Mouse (Mus musculus): ENCODE results near the gene Chid1. TPM values are rescaled to one million over a fixed set of nuclear protein-coding genes. Genes with fewer than 3 reads are reported as not detected.

Gene Chid1
- polyA plus RNA-seq, 1 experiment = 37.9 TPM

- TF ChIP-seq POLR2A (IDR thresholded peaks at IDR 0.05; ENCODE audit: borderline replicate concordance, insufficient read depth, low read length) (no peak), CTCF (IDR thresholded peaks at IDR 0.05; ENCODE audit: borderline replicate concordance, insufficient read depth, low read depth, low read length) (no peak)
- 67% methylated on average over 3 of the region's 3 CpGs for WGBS
- peaks cover 64% of the 10 kb centered on the region for H3K4me1 ChIP-seq (ENCODE audit: control insufficient read depth, insufficient read depth, low read length)
- H3K27me3 ChIP-seq (ENCODE audit: control insufficient read depth, insufficient read depth, low read length) = no peaks in the 10 kb centered on the region
- DNase-seq = no peak
- H3K27ac ChIP-seq (ENCODE audit: insufficient read depth, low read length) = no peak overlapping the region
- no peak overlapping the region for H3K4me3 ChIP-seq (replicated peaks; ENCODE audit: insufficient read depth, low read depth, low read length)
Measured at GRCm38 (mm10) chr7:141497600-141497999, 42.1 kb downstream of the Chid1 start.

GRCm38 (mm10) chr7:141495940-141496339, 43.7 kb downstream of the Chid1 start:
- 39% methylated on average over 4 of the region's 4 CpGs for WGBS
- TF ChIP-seq POLR2A (IDR thresholded peaks at IDR 0.05; ENCODE audit: borderline replicate concordance, insufficient read depth, low read length) (no peak), CTCF (IDR thresholded peaks at IDR 0.05; ENCODE audit: borderline replicate concordance, insufficient read depth, low read depth, low read length) (no peak)
- DNase-seq = no peak
- Histone ChIP-seq H3K27me3 (ENCODE audit: control insufficient read depth, insufficient read depth, low read length) (no peaks in the 10 kb centered on the region), H3K4me1 (ENCODE audit: control insufficient read depth, insufficient read depth, low read length) (peaks cover 68% of the 10 kb centered on the region), H3K4me3 (replicated peaks; ENCODE audit: insufficient read depth, low read depth, low read length) (no peak overlapping the region), H3K27ac (ENCODE audit: insufficient read depth, low read length) (peak overlapping the region; percentile 33; the same call in 1 of the 2 replicates)

- peaks cover 73% of the 10 kb centered on the region for H3K4me1 ChIP-seq (ENCODE audit: control insufficient read depth, insufficient read depth, low read length)
- H3K4me3 ChIP-seq (replicated peaks; ENCODE audit: insufficient read depth, low read depth, low read length) = no peak overlapping the region
- no peaks in the 10 kb centered on the region for H3K27me3 ChIP-seq (ENCODE audit: control insufficient read depth, insufficient read depth, low read length)
- 27% methylated on average over 2 of the region's 2 CpGs for WGBS
- H3K27ac ChIP-seq (ENCODE audit: insufficient read depth, low read length) = peak overlapping the region; percentile 33
- DNase-seq = peak in 1 of 2 experiments; percentile 38
- TF ChIP-seq POLR2A (IDR thresholded peaks at IDR 0.05; ENCODE audit: borderline replicate concordance, insufficient read depth, low read length) (no peak), CTCF (IDR thresholded peaks at IDR 0.05; ENCODE audit: borderline replicate concordance, insufficient read depth, low read depth, low read length) (no peak)
Measured at GRCm38 (mm10) chr7:141495379-141495778, 44.3 kb downstream of the Chid1 start.

GRCm38 (mm10) chr7:141493729-141494128, 45.9 kb downstream of the Chid1 start:
- peak overlapping the region; percentile 12; the same call in 1 of the 2 replicates for H3K27ac ChIP-seq (ENCODE audit: insufficient read depth, low read length)
- 7% methylated on average over 1 of the region's 1 CpGs for WGBS
- DNase-seq = peak; percentile 48 to 62
- peaks cover 85% of the 10 kb centered on the region for H3K4me1 ChIP-seq (ENCODE audit: control insufficient read depth, insufficient read depth, low read length)
- no peak overlapping the region for H3K4me3 ChIP-seq (replicated peaks; ENCODE audit: insufficient read depth, low read depth, low read length)
- H3K27me3 ChIP-seq (ENCODE audit: control insufficient read depth, insufficient read depth, low read length) = no peaks in the 10 kb centered on the region
- TF ChIP-seq POLR2A (IDR thresholded peaks at IDR 0.05; ENCODE audit: borderline replicate concordance, insufficient read depth, low read length) = no peak
- no peak for TF ChIP-seq CTCF (IDR thresholded peaks at IDR 0.05; ENCODE audit: borderline replicate concordance, insufficient read depth, low read depth, low read length)

- WGBS = 9% methylated on average over 5 of the region's 5 CpGs
- no peak for TF ChIP-seq CTCF (IDR thresholded peaks at IDR 0.05; ENCODE audit: borderline replicate concordance, insufficient read depth, low read depth, low read length)
- TF ChIP-seq POLR2A (IDR thresholded peaks at IDR 0.05; ENCODE audit: borderline replicate concordance, insufficient read depth, low read length) = 0 out of 2 replicates have a peak, but pooled peaks have one; percentile 25
- Histone ChIP-seq H3K27me3 (ENCODE audit: control insufficient read depth, insufficient read depth, low read length) (no peaks in the 10 kb centered on the region), H3K4me3 (replicated peaks; ENCODE audit: insufficient read depth, low read depth, low read length) (no peak overlapping the region), H3K27ac (ENCODE audit: insufficient read depth, low read length) (peak overlapping the region; percentile 19), H3K4me1 (ENCODE audit: control insufficient read depth, insufficient read depth, low read length) (peaks cover 87% of the 10 kb centered on the region)
- DNase-seq = peak; percentile 76 to 81
Measured at GRCm38 (mm10) chr7:141492738-141493137, 46.9 kb downstream of the Chid1 start.

- no peak overlapping the region for H3K27ac ChIP-seq (ENCODE audit: insufficient read depth, low read length)
- no peak for DNase-seq
- no peak overlapping the region for H3K4me3 ChIP-seq (replicated peaks; ENCODE audit: insufficient read depth, low read depth, low read length)
- no peaks in the 10 kb centered on the region for H3K27me3 ChIP-seq (ENCODE audit: control insufficient read depth, insufficient read depth, low read length)
- TF ChIP-seq CTCF (IDR thresholded peaks at IDR 0.05; ENCODE audit: borderline replicate concordance, insufficient read depth, low read depth, low read length) (no peak), POLR2A (IDR thresholded peaks at IDR 0.05; ENCODE audit: borderline replicate concordance, insufficient read depth, low read length) (no peak)
- peaks cover 87% of the 10 kb centered on the region for H3K4me1 ChIP-seq (ENCODE audit: control insufficient read depth, insufficient read depth, low read length)
- 85% methylated on average over 2 of the region's 2 CpGs for WGBS
Measured at GRCm38 (mm10) chr7:141491151-141491550, 48.5 kb downstream of the Chid1 start.

- WGBS = 28% methylated on average over 7 of the region's 7 CpGs
- peak in 1 of 2 experiments; percentile 42 for DNase-seq
- Histone ChIP-seq H3K27me3 (ENCODE audit: control insufficient read depth, insufficient read depth, low read length) (no peaks in the 10 kb centered on the region), H3K4me1 (ENCODE audit: control insufficient read depth, insufficient read depth, low read length) (peaks cover 65% of the 10 kb centered on the region), H3K27ac (ENCODE audit: insufficient read depth, low read length) (peak overlapping the region; percentile 87), H3K4me3 (replicated peaks; ENCODE audit: insufficient read depth, low read depth, low read length) (peak overlapping the region; percentile 16)
- no peak for TF ChIP-seq POLR2A (IDR thresholded peaks at IDR 0.05; ENCODE audit: borderline replicate concordance, insufficient read depth, low read length)
Measured at GRCm38 (mm10) chr7:141487141-141487540, 52.5 kb downstream of the Chid1 start.

- Histone ChIP-seq H3K27me3 (ENCODE audit: control insufficient read depth, insufficient read depth, low read length) (no peaks in the 10 kb centered on the region), H3K4me1 (ENCODE audit: control insufficient read depth, insufficient read depth, low read length) (peaks cover 56% of the 10 kb centered on the region), H3K4me3 (replicated peaks; ENCODE audit: insufficient read depth, low read depth, low read length) (peak overlapping the region; percentile 3), H3K27ac (ENCODE audit: insufficient read depth, low read length) (peak overlapping the region; percentile 87)
- 8% methylated on average over 1 of the region's 1 CpGs for WGBS
- no peak for TF ChIP-seq POLR2A (IDR thresholded peaks at IDR 0.05; ENCODE audit: borderline replicate concordance, insufficient read depth, low read length)
- no peak for TF ChIP-seq CTCF (IDR thresholded peaks at IDR 0.05; ENCODE audit: borderline replicate concordance, insufficient read depth, low read depth, low read length)
- DNase-seq = no peak
Measured at GRCm38 (mm10) chr7:141486239-141486638, 53.4 kb downstream of the Chid1 start.

All from cerebellum, adult 2 months (tissue).